Mouse (Mus musculus) neural tube, embryonic 11.5 days (tissue): Measurements from ENCODE around the gene Micu2. TPM values are rescaled to one million over a fixed set of nuclear protein-coding genes. Genes with fewer than 3 reads are reported as not detected.
A peak's percentile ranks its signal among the peaks of the same experiment; 100 is the strongest.

ENCODE experiments used
- ATAC-seq: fragments of 200-750 bp; cut with Nextera tagmentation; 2 replicates; pipeline ENCODE4 v1.8.0; 2017; ENCODE audit warnings: moderate number of reproducible peaks, mild to moderate bottlenecking, moderate TSS enrichment, moderate library complexity; ENCODE audit not compliant: insufficient read depth, low FRiP score, low TSS enrichment
- DNase-seq: peaks from one replicate; pipeline ENCODE4 v3.0.0-alpha.2; 2015; ENCODE audit warnings: low spot score
- H3K27ac ChIP-seq: fragments of 300-500 bp; sonication (generic); 2 replicates; pipeline ENCODE4 v1.5.1; 2014; ENCODE audit warnings: low read depth, mild to moderate bottlenecking, low read length
- H3K27me3 ChIP-seq: fragments of 300-500 bp; sonication (generic); 2 replicates; pipeline ENCODE4 v1.6.1; 2014; ENCODE audit warnings: mild to moderate bottlenecking, low read length, mixed read lengths; ENCODE audit not compliant: control insufficient read depth, insufficient read depth
- H3K36me3 ChIP-seq: fragments of 300-500 bp; sonication (generic); 2 replicates; pipeline ENCODE4 v1.6.1; 2014; ENCODE audit warnings: mild to moderate bottlenecking, low read length, moderate library complexity, mixed read lengths; ENCODE audit not compliant: control insufficient read depth, insufficient read depth
- H3K4me1 ChIP-seq: fragments of 300-500 bp; sonication (generic); 2 replicates; pipeline ENCODE4 v1.6.1; 2014; ENCODE audit warnings: low read length, mixed read lengths; ENCODE audit not compliant: control insufficient read depth, insufficient read depth
- H3K4me2 ChIP-seq: fragments of 300-500 bp; sonication (generic); 2 replicates; pipeline ENCODE4 v1.6.1; 2014; ENCODE audit warnings: low read depth, mild to moderate bottlenecking, moderate library complexity
- H3K4me3 ChIP-seq: fragments of 300-500 bp; sonication (generic); 2 replicates; pipeline ENCODE4 v1.5.1; 2014; ENCODE audit warnings: low read depth, low read length
- H3K9ac ChIP-seq: fragments of 300-500 bp; sonication (generic); 2 replicates; pipeline ENCODE4 v1.6.1; 2014; ENCODE audit warnings: mild to moderate bottlenecking, low read length
- H3K9me3 ChIP-seq: fragments of 300-500 bp; sonication (generic); 2 replicates; pipeline ENCODE4 v1.6.1; 2016; ENCODE audit warnings: low read length; ENCODE audit not compliant: control insufficient read depth
- WGBS: fragments of 180-500 bp; shearing (Covaris S2); extraction: QIAGEN DNeasy Blood & Tissue Kit; methylation state at CpG from one replicate; pipeline ENCODE4 v1.1.7; 2014; 5-methylcytosine and 5-hydroxymethylcytosine counted together
- polyA plus RNA-seq: library from polyadenylated mRNA; unstranded; fragments of >200 nt; fragmentation: Nextera tagmentation; extraction: Ambion mirVana; gene quantifications from 2 replicates; pipeline ENCODE4 v1.2.1, GENCODE M21; 2014

Gene Micu2
- polyA plus RNA-seq, 1 experiment from 2014 or later: 59.9 TPM

- ATAC-seq (no peak), DNase-seq (no peak)
- no peak overlapping the region for H3K4me2 ChIP-seq
- no peak overlapping the region for H3K27ac ChIP-seq
- no peaks in the 10 kb centered on the region for H3K36me3 ChIP-seq
- H3K9ac ChIP-seq: no peak overlapping the region
- peaks cover 6% of the 10 kb centered on the region for H3K4me1 ChIP-seq
- 20% methylated on average over 5 of the region's 5 CpGs for WGBS
- H3K9me3 ChIP-seq: no peaks in the 10 kb centered on the region
- no peaks in the 10 kb centered on the region for H3K27me3 ChIP-seq
- H3K4me3 ChIP-seq: no peak overlapping the region
These were observed 20.9 kb downstream of the Micu2 start for GRCm38 (mm10) chr14:57978144-57978543.

- WGBS: 76% methylated on average over 6 of the region's 6 CpGs
These were observed 23.4 kb downstream of the Micu2 start for GRCm38 (mm10) chr14:57975656-57976055.

GRCm38 (mm10) chr14:57971986-57972525, 27.0 kb downstream of the Micu2 start:
- Histone ChIP-seq H3K9ac (no peak overlapping the region), H3K4me2 (no peak overlapping the region), H3K4me1 (no peaks in the 10 kb centered on the region), H3K36me3 (no peaks in the 10 kb centered on the region; the same call in 1 of the 2 replicates), H3K27me3 (no peaks in the 10 kb centered on the region), H3K9me3 (no peaks in the 10 kb centered on the region), H3K4me3 (no peak overlapping the region), H3K27ac (no peak overlapping the region)
- WGBS: 63% methylated on average over 12 of the region's 12 CpGs
- no peak for DNase-seq
- ATAC-seq: no peak

More at GRCm38 (mm10) chr14:57975656-57976055, 23.4 kb downstream of the Micu2 start:
- Histone ChIP-seq H3K9ac (no peak overlapping the region), H3K27me3 (no peaks in the 10 kb centered on the region), H3K9me3 (no peaks in the 10 kb centered on the region), H3K36me3 (no peaks in the 10 kb centered on the region), H3K4me3 (no peak overlapping the region), H3K4me1 (no peaks in the 10 kb centered on the region), H3K4me2 (no peak overlapping the region), H3K27ac (no peak overlapping the region)
- ATAC-seq (no peak), DNase-seq (no peak)

- Histone ChIP-seq H3K4me2 (no peak overlapping the region), H3K4me3 (no peak overlapping the region), H3K9ac (no peak overlapping the region), H3K27me3 (no peaks in the 10 kb centered on the region), H3K9me3 (no peaks in the 10 kb centered on the region), H3K36me3 (no peaks in the 10 kb centered on the region; the same call in 1 of the 2 replicates), H3K4me1 (no peaks in the 10 kb centered on the region), H3K27ac (no peak overlapping the region)
- ATAC-seq: no peak
- 47% methylated on average over 6 of the region's 6 CpGs for WGBS
- no peak for DNase-seq
These were observed 30.2 kb downstream of the Micu2 start for GRCm38 (mm10) chr14:57968873-57969272.

GRCm38 (mm10) chr14:57967080-57967797, 31.8 kb downstream of the Micu2 start:
- H3K4me1 ChIP-seq: no peaks in the 10 kb centered on the region
- H3K36me3 ChIP-seq: no peaks in the 10 kb centered on the region; the same call in 1 of the 2 replicates
- no peak for DNase-seq
- no peaks in the 10 kb centered on the region for H3K27me3 ChIP-seq
- no peak overlapping the region for H3K4me3 ChIP-seq
- H3K27ac ChIP-seq: no peak overlapping the region
- no peak overlapping the region for H3K4me2 ChIP-seq
- no peak for ATAC-seq
- H3K9me3 ChIP-seq: no peaks in the 10 kb centered on the region
- H3K9ac ChIP-seq: no peak overlapping the region
- WGBS: 81% methylated on average over 4 of the region's 4 CpGs

GRCm38 (mm10) chr14:57961861-57962260, 37.2 kb downstream of the Micu2 start:
- H3K4me3 ChIP-seq: no peak overlapping the region
- no peaks in the 10 kb centered on the region for H3K27me3 ChIP-seq
- H3K36me3 ChIP-seq: no peaks in the 10 kb centered on the region
- no peak overlapping the region for H3K9ac ChIP-seq
- ATAC-seq (no peak), DNase-seq (no peak)
- 63% methylated on average over 4 of the region's 4 CpGs for WGBS
- no peaks in the 10 kb centered on the region for H3K4me1 ChIP-seq
- no peaks in the 10 kb centered on the region for H3K9me3 ChIP-seq
- no peak overlapping the region for H3K4me2 ChIP-seq
- no peak overlapping the region for H3K27ac ChIP-seq

GRCm38 (mm10) chr14:57951089-57951488, 48.0 kb downstream of the Micu2 start:
- DNase-seq: peak; percentile 26

GRCm38 (mm10) chr14:57945834-57946233, 53.2 kb downstream of the Micu2 start:
- Histone ChIP-seq H3K27ac (no peak overlapping the region), H3K27me3 (no peaks in the 10 kb centered on the region), H3K4me2 (no peak overlapping the region), H3K4me3 (no peak overlapping the region), H3K9me3 (no peaks in the 10 kb centered on the region), H3K36me3 (no peaks in the 10 kb centered on the region; the same call in 1 of the 2 replicates), H3K4me1 (no peaks in the 10 kb centered on the region), H3K9ac (no peak overlapping the region)
- ATAC-seq (no peak), DNase-seq (no peak)
- WGBS: 74% methylated on average over 4 of the region's 4 CpGs

More at GRCm38 (mm10) chr14:57951089-57951488, 48.0 kb downstream of the Micu2 start:
- H3K9me3 ChIP-seq: no peaks in the 10 kb centered on the region
- 13% methylated on average over 2 of the region's 2 CpGs for WGBS
- H3K4me1 ChIP-seq: no peaks in the 10 kb centered on the region
- H3K27me3 ChIP-seq: no peaks in the 10 kb centered on the region
- H3K27ac ChIP-seq: no peak overlapping the region
- H3K4me2 ChIP-seq: no peak overlapping the region
- H3K9ac ChIP-seq: no peak overlapping the region
- no peaks in the 10 kb centered on the region; the same call in 1 of the 2 replicates for H3K36me3 ChIP-seq
- no peak overlapping the region for H3K4me3 ChIP-seq
- ATAC-seq: no peak

GRCm38 (mm10) chr14:57937297-57937696, 61.8 kb downstream of the Micu2 start:
- DNase-seq: no peak
- H3K9ac ChIP-seq: no peak overlapping the region
- no peak overlapping the region for H3K27ac ChIP-seq
- no peaks in the 10 kb centered on the region for H3K27me3 ChIP-seq
- no peaks in the 10 kb centered on the region for H3K9me3 ChIP-seq
- 93% methylated on average over 6 of the region's 6 CpGs for whole genome bisulfite sequencing
- no peak overlapping the region for H3K4me3 ChIP-seq
- no peaks in the 10 kb centered on the region for H3K4me1 ChIP-seq
- H3K36me3 ChIP-seq: no peaks in the 10 kb centered on the region
- ATAC-seq: no peak
- H3K4me2 ChIP-seq: no peak overlapping the region
